Mouse (Mus musculus): Measurements from ENCODE around the gene Olfr1368.
A peak's percentile ranks its signal among the peaks of the same experiment; 100 is the strongest.

Gene Olfr1368

GRCm38 (mm10) chr13:21145767-21146166, at the start of gene Olfr1368:
Gene Olfr1368, minus strand, starts transcription at chr13:21145867.
- DNase-seq, result no peak

GRCm38 (mm10) chr13:21185521-21185920, 39.9 kb upstream of the Olfr1368 start:
- no peak for DNase-seq

- DNase-seq, result no peak
Measured at GRCm38 (mm10) chr13:21183661-21184060, 38.0 kb upstream of the Olfr1368 start.

DNA sequence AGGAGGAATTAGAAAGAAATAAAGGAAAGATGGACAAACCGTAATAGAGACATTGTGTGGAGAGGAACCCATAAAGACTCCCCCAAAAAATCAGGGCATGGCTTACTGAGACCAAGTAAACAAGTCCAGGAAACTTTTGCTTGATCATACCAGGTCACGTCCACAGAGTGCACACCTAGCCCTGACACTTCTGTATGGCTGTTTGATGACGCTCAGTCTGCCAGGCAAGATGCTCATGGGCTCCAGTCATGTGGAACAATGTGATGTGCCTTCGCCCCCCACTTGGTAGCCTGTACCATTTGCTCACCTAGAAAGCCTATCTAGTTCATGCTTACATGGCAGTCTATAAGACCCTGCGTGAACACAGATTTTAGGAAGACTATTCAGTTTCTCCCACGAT, 37.4 kb upstream of the Olfr1368 start:
- no peak for DNase-seq

- DNase-seq, result no peak
Measured at GRCm38 (mm10) chr13:21181996-21182395, 36.3 kb upstream of the Olfr1368 start.

DNA sequence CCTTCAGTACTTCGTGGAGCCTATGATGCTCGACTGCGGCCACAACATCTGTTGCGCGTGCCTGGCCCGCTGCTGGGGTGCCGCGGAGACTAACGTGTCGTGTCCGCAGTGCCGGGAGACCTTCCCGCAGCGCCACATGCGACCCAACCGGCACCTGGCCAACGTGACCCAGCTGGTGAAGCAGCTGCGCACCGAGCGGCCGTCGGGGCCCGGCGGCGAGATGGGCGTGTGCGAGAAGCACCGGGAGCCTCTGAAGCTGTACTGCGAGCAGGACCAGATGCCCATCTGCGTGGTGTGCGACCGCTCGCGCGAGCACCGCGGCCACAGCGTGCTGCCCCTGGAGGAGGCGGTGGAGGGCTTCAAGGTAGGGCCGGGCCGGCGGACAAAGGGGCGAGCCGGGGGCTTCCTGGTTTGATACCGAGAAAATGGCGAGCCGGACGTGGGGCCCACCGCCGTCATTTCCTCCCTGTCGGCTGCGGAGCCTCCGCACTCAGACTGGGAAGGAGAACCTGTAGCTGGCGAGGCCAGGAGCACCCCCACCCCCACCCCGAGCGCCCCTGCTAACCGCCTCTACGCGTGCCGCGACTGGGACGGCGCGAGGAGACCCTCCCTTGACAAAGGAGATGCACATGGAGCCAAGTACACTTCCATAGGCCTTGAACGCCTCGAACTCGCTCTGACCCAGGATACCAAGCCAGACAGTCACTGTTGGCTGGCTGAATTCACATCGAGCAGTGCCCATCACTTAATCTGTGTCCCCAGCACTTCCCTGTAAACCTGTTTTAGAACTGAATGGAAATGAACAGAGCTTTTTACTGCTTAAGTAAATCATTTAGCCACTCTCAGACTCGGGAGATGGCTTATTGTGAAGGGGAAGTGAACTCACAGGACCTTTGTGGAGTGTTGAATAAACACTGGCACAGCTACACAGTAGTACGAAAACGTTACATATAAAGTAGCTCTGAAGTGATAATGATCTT, 35.2 kb upstream of the Olfr1368 start:
- DNase-seq, result peak in 1 of 2 experiments; percentile 72

DNA sequence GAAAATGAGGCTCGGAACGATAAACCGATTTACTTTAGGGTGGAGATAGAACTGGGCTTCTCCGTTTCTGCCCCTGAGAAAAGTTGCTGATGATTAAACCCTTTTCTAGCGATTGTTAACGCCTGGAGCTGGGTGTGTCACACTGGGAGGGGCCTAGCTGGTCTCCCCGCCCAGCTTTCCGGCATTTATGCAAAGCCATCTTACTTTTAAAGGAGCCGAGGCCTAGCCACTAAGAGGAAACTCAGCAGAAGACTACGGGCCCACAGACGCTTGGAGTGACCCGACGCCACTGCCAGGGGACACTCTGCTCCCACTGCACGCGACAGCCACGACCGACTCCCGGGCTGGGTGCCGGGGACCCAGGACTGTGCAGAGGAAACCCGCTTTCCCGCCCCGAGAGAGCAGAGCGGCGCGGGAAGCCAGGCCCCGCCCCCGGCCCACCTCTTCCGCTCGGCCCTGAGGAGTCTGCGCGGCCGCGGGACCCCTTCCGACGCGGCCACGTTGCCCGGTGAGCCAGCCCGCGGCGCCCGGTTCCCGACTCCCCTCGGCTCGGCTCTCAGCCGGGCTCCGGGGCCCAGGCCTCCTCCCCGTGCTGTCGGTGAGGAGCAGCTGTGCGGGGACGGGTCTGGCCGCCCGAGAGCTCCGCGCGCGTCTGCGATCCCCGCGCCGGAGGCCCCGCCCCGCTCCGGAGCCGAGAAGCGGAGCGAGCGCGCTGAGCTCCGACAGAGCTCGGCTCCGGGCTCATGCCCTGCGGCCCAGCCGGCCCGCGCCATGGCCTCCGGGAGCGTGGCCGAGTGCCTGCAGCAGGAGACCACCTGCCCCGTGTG, 34.3 kb upstream of the Olfr1368 start:
- DNase-seq, result peak; percentile 88 to 92

DNA sequence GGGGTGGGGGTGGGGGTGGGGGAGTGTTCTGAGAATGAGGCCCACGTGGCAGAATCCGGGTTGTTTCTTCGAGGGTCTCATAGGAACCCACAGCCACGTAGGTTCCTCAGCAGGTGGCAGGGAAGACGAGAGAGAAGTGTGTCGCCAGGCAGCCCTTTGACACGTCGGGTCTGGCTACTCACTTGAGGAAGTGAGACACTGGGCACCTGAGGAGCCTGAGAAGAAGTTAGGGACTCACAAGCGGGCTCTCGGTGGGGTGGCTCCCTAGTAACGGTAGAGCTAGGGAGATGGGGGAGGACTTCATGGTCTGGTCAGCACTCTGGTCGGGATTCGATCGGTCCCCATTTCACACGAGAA, 33.7 kb upstream of the Olfr1368 start, which contains the start of gene Trim27:
Trim27 (plus strand) TSS at position 79 of the 357 bp plus-strand sequence.
- no peak for DNase-seq

DNA sequence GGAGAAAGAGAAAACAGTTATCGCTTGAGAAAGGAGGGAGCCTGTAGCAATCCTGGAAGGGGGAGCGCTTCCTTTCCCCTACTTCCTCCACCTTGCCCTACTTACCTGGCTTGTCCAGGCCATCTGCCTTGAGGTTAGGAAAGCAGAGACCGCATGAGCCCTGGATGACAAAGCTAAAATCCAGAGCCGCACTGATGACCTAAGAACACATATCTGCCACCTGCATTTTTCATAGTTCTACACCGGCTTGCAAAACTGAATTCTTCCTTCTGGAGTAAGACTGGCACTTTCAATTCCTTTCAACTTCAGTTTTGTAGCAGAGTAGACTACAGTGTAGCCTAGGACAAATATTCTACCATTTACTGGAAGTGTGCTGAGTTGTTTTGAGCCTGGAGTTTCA, 32.7 kb upstream of the Olfr1368 start:
- DNase-seq, result no peak

DNA sequence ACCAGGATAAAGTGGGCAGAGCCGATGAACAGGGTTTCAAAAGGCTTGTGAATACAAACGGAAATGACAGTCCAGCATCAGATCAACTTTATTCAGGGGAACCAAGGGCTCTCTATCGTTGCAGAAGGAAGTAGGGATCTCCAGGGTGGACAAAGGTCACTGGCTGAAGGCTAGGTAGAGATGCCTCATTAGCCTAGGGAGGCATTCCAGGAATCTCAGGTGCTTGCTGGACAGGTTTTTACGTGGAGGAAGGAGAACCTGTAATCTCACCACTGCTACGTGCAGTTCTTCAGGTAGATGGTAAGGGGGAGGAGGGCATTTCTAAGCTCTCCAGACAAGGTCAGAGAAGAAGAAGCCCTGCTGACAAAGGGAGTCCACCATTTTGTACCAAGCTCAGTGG, 32.0 kb upstream of the Olfr1368 start:
- DNase-seq, result no peak

GRCm38 (mm10) chr13:21176733-21177132, 31.1 kb upstream of the Olfr1368 start:
- no peak for DNase-seq

- peak; percentile 64 to 77 for DNase-seq
Measured at GRCm38 (mm10) chr13:21173072-21173471, 27.4 kb upstream of the Olfr1368 start.

GRCm38 (mm10) chr13:21172241-21173027, 26.8 kb upstream of the Olfr1368 start:
- DNase-seq, result peak; percentile 65 to 79

GRCm38 (mm10) chr13:21171600-21172150, 26.0 kb upstream of the Olfr1368 start:
- DNase-seq, result peak; percentile 32 to 50

- peak; percentile 21 to 39 for DNase-seq
Measured at GRCm38 (mm10) chr13:21171156-21171530, 25.5 kb upstream of the Olfr1368 start.

GRCm38 (mm10) chr13:21170431-21171155, 24.9 kb upstream of the Olfr1368 start:
- DNase-seq, result no peak

- peak; percentile 80 to 83 for DNase-seq
Measured at GRCm38 (mm10) chr13:21169657-21170430, 24.2 kb upstream of the Olfr1368 start.

- DNase-seq, result no peak
Measured at GRCm38 (mm10) chr13:21169121-21169656, 23.5 kb upstream of the Olfr1368 start.

- peak; percentile 46 to 47 for DNase-seq
Measured at GRCm38 (mm10) chr13:21168371-21169011, 22.8 kb upstream of the Olfr1368 start.

GRCm38 (mm10) chr13:21167910-21168300, 22.2 kb upstream of the Olfr1368 start:
- DNase-seq, result peak; percentile 40

Measured in cerebellum, postnatal 25 days (tissue).